Mouse (Mus musculus): ENCODE data around the gene Cldnd2.
A peak's percentile ranks its signal among the peaks of the same experiment; 100 is the strongest.
"Not testable (repeated sequence)": the region's sequence is repeated elsewhere in the genome, so short reads cannot be mapped to it uniquely, and the experiment has no call there.

Cldnd2 gene

GRCm38 (mm10) chr7:43440482-43440881 is at the start of gene Cldnd2:
TSS of gene Cldnd2 (plus strand) at chr7:43440782.
- no peak for DNase-seq

- peak; percentile 84 for DNase-seq
These were observed 48.0 kb upstream of the Cldnd2 start for GRCm38 (mm10) chr7:43392349-43393121.

GRCm38 (mm10) chr7:43399501-43399900 is 41.1 kb upstream of the Cldnd2 start:
- DNase-seq = peak; percentile 3

- peak; percentile 17 for DNase-seq
These were observed 37.9 kb upstream of the Cldnd2 start for GRCm38 (mm10) chr7:43402718-43403117.

GRCm38 (mm10) chr7:43407573-43407972 is 33.0 kb upstream of the Cldnd2 start:
- DNase-seq = peak; percentile 6

- no peak for DNase-seq
These were observed 32.4 kb upstream of the Cldnd2 start, which contains the start of gene Siglecg for GRCm38 (mm10) chr7:43408131-43408553. TSS of gene Siglecg (plus strand) at chr7:43408204.

- DNase-seq = no peak
These were observed 31.5 kb upstream of the Cldnd2 start for GRCm38 (mm10) chr7:43409084-43409483.

GRCm38 (mm10) chr7:43411724-43412123 is 28.9 kb upstream of the Cldnd2 start:
- DNase-seq = not testable (repeated sequence)

- no peak for DNase-seq
These were observed 23.3 kb upstream of the Cldnd2 start for GRCm38 (mm10) chr7:43417298-43417697.

GRCm38 (mm10) chr7:43422995-43423617 is 17.5 kb upstream of the Cldnd2 start:
- peak; percentile 95 for DNase-seq

GRCm38 (mm10) chr7:43423991-43424625 is 16.5 kb upstream of the Cldnd2 start:
- no peak for DNase-seq

GRCm38 (mm10) chr7:43427406-43427805 is 13.2 kb upstream of the Cldnd2 start, which contains the start of gene Lim2:
TSS of gene Lim2 (plus strand) at chr7:43427670.
- DNase-seq = no peak

- no peak for DNase-seq
These were observed 11.1 kb upstream of the Cldnd2 start for GRCm38 (mm10) chr7:43429500-43429899.

GRCm38 (mm10) chr7:43432891-43433290 is 7.7 kb upstream of the Cldnd2 start:
- no peak for DNase-seq

GRCm38 (mm10) chr7:43434676-43435075 is 5.9 kb upstream of the Cldnd2 start:
- DNase-seq = no peak

- DNase-seq = no peak
These were observed 4.0 kb upstream of the Cldnd2 start, which contains the start of gene Nkg7 for GRCm38 (mm10) chr7:43436341-43437255. TSS of gene Nkg7 (plus strand) at chr7:43437073.

GRCm38 (mm10) chr7:43438611-43439010 is 2.0 kb upstream of the Cldnd2 start:
- no peak for DNase-seq

- no peak for DNase-seq
These were observed 489 bp downstream of the Cldnd2 start for GRCm38 (mm10) chr7:43441071-43441470.

GRCm38 (mm10) chr7:43442684-43443083 is 2.1 kb downstream of the Cldnd2 start:
- DNase-seq = no peak

GRCm38 (mm10) chr7:43443126-43443916 is 2.7 kb downstream of the Cldnd2 start:
- DNase-seq = peak; percentile 99

- peak; percentile 100 for DNase-seq
These were observed 3.3 kb downstream of the Cldnd2 start, which contains the start of the genes Etfb and Gm45233 for GRCm38 (mm10) chr7:43443917-43444293. TSS of gene Etfb (plus strand) at chr7:43444083. TSS of gene Gm45233 (plus strand) at chr7:43444128.

Data from heart, adult 11 months (tissue).